Mouse (Mus musculus): ENCODE results near the gene Miip. TPM values are rescaled to one million over a fixed set of nuclear protein-coding genes. Genes with fewer than 3 reads are reported as not detected.
"Not testable (repeated sequence)": the region's sequence is repeated elsewhere in the genome, so short reads cannot be mapped to it uniquely, and the experiment has no call there.

The Miip gene
- polyA plus RNA-seq, 1 experiment = 48.8 TPM

GRCm38 (mm10) chr4:147867563-147868449 lies 810 bp downstream of the Miip start:
- TF ChIP-seq POLR2A (IDR thresholded peaks at IDR 0.05; ENCODE audit: insufficient read depth, low read length) (peak; percentile 44), CTCF (IDR thresholded peaks at IDR 0.05; ENCODE audit: low read depth, low read length) (no peak), EP300 (IDR thresholded peaks at IDR 0.05; ENCODE audit: insufficient read depth, low read depth, low read length) (no peak)
- Histone ChIP-seq H3K9me3 (replicated peaks; ENCODE audit: control insufficient read depth, insufficient read depth, low read length, poor library complexity, severe bottlenecking) (no peaks in the 10 kb centered on the region), H3K27ac (ENCODE audit: insufficient read depth, low read length) (no peak overlapping the region), H3K36me3 (ENCODE audit: control insufficient read depth, insufficient read depth, low read length, poor library complexity, severe bottlenecking) (peaks cover 21% of the 10 kb centered on the region), H3K4me1 (ENCODE audit: control insufficient read depth, insufficient read depth, low read length) (no peaks in the 10 kb centered on the region), H3K4me3 (ENCODE audit: low read depth, low read length) (peak overlapping the region; percentile 76), H3K9ac (ENCODE audit: low read depth, poor library complexity, severe bottlenecking) (peak overlapping the region; percentile 65), H3K27me3 (ENCODE audit: control insufficient read depth, insufficient read depth, low read length, poor library complexity, severe bottlenecking) (no peaks in the 10 kb centered on the region)

DNA sequence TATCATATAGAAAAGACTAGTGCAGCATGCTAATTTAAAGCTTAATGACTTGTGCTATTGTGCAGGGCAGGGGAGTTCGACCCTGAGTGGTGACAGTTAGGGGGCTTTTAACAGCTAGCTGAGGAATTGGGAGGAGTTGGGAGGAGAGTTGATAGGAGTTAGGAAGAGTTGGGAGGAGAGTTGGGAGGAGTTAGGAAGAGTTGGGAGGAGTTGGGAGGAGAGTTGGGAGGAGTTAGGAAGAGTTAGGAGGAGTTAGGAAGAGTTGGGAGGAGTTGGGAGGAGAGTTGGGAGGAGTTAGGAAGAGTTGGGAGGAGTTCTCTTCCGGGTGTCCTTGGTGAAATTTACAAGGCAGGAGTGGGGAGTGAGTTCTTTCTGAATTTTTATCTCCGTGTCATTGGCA lies 1.8 kb downstream of the Miip start:
- not testable (repeated sequence) for H3K4me3 ChIP-seq (ENCODE audit: low read depth, low read length); H3K9me3 ChIP-seq (replicated peaks; ENCODE audit: control insufficient read depth, insufficient read depth, low read length, poor library complexity, severe bottlenecking); H3K27ac ChIP-seq (ENCODE audit: insufficient read depth, low read length); H3K9ac ChIP-seq (ENCODE audit: low read depth, poor library complexity, severe bottlenecking); H3K4me1 ChIP-seq (ENCODE audit: control insufficient read depth, insufficient read depth, low read length); H3K27me3 ChIP-seq (ENCODE audit: control insufficient read depth, insufficient read depth, low read length, poor library complexity, severe bottlenecking)
- H3K36me3 ChIP-seq (ENCODE audit: control insufficient read depth, insufficient read depth, low read length, poor library complexity, severe bottlenecking) = peaks cover 30% of the 10 kb centered on the region

GRCm38 (mm10) chr4:147866056-147866455 lies 2.6 kb downstream of the Miip start:
- Histone ChIP-seq H3K36me3 (ENCODE audit: control insufficient read depth, insufficient read depth, low read length, poor library complexity, severe bottlenecking) (peaks cover 38% of the 10 kb centered on the region), H3K9ac (ENCODE audit: low read depth, poor library complexity, severe bottlenecking) (no peak overlapping the region)

DNA sequence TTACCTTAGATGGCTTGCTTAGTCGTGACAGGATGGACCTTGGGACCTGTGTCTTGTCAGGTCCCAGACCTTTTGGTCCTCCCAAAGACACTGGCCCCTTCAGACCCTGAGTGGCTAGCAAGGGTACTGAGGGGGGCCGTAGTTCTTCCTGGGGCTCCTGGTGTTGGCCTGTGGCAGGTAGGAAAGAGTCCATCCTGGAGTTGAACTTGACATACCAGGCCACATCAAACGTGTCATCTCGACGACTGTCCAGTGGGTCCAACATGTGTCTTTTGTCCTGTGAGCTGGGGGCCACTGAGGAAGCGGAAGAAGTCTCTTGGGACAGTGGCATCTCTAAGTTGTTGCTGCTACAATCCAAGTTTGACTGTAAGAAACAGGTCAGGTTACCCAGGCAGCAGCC lies 3.0 kb downstream of the Miip start:
- TF ChIP-seq CTCF (IDR thresholded peaks at IDR 0.05; ENCODE audit: low read depth, low read length) = no peak
- no peak overlapping the region for H3K9ac ChIP-seq (ENCODE audit: low read depth, poor library complexity, severe bottlenecking)
- H3K4me1 ChIP-seq (ENCODE audit: control insufficient read depth, insufficient read depth, low read length) = no peaks in the 10 kb centered on the region
- no peak overlapping the region for H3K27ac ChIP-seq (ENCODE audit: insufficient read depth, low read length)
- peaks cover 42% of the 10 kb centered on the region for H3K36me3 ChIP-seq (ENCODE audit: control insufficient read depth, insufficient read depth, low read length, poor library complexity, severe bottlenecking)
- H3K9me3 ChIP-seq (replicated peaks; ENCODE audit: control insufficient read depth, insufficient read depth, low read length, poor library complexity, severe bottlenecking) = no peaks in the 10 kb centered on the region
- H3K27me3 ChIP-seq (ENCODE audit: control insufficient read depth, insufficient read depth, low read length, poor library complexity, severe bottlenecking) = no peaks in the 10 kb centered on the region
- no peak overlapping the region for H3K4me3 ChIP-seq (ENCODE audit: low read depth, low read length)

More at GRCm38 (mm10) chr4:147866056-147866455, 2.6 kb downstream of the Miip start:
- Histone ChIP-seq H3K4me3 (ENCODE audit: low read depth, low read length) (no peak overlapping the region), H3K4me1 (ENCODE audit: control insufficient read depth, insufficient read depth, low read length) (no peaks in the 10 kb centered on the region), H3K27ac (ENCODE audit: insufficient read depth, low read length) (no peak overlapping the region), H3K27me3 (ENCODE audit: control insufficient read depth, insufficient read depth, low read length, poor library complexity, severe bottlenecking) (no peaks in the 10 kb centered on the region), H3K9me3 (replicated peaks; ENCODE audit: control insufficient read depth, insufficient read depth, low read length, poor library complexity, severe bottlenecking) (no peaks in the 10 kb centered on the region)
- TF ChIP-seq POLR2A (IDR thresholded peaks at IDR 0.05; ENCODE audit: insufficient read depth, low read length) (no peak), CTCF (IDR thresholded peaks at IDR 0.05; ENCODE audit: low read depth, low read length) (no peak), EP300 (IDR thresholded peaks at IDR 0.05; ENCODE audit: insufficient read depth, low read depth, low read length) (no peak)

GRCm38 (mm10) chr4:147862051-147862450 lies 6.6 kb downstream of the Miip start:
- Histone ChIP-seq H3K27me3 (ENCODE audit: control insufficient read depth, insufficient read depth, low read length, poor library complexity, severe bottlenecking) (no peaks in the 10 kb centered on the region), H3K36me3 (ENCODE audit: control insufficient read depth, insufficient read depth, low read length, poor library complexity, severe bottlenecking) (peaks cover 42% of the 10 kb centered on the region), H3K4me1 (ENCODE audit: control insufficient read depth, insufficient read depth, low read length) (peaks cover 2% of the 10 kb centered on the region), H3K9me3 (replicated peaks; ENCODE audit: control insufficient read depth, insufficient read depth, low read length, poor library complexity, severe bottlenecking) (no peaks in the 10 kb centered on the region), H3K4me3 (ENCODE audit: low read depth, low read length) (no peak overlapping the region), H3K27ac (ENCODE audit: insufficient read depth, low read length) (no peak overlapping the region), H3K9ac (ENCODE audit: low read depth, poor library complexity, severe bottlenecking) (no peak overlapping the region)
- no peak for TF ChIP-seq POLR2A (IDR thresholded peaks at IDR 0.05; ENCODE audit: insufficient read depth, low read length)
- TF ChIP-seq EP300 (IDR thresholded peaks at IDR 0.05; ENCODE audit: insufficient read depth, low read depth, low read length) = no peak
- TF ChIP-seq CTCF (IDR thresholded peaks at IDR 0.05; ENCODE audit: low read depth, low read length) = no peak

- no peak overlapping the region for H3K27ac ChIP-seq (ENCODE audit: insufficient read depth, low read length)
- H3K4me3 ChIP-seq (ENCODE audit: low read depth, low read length) = no peak overlapping the region
- H3K27me3 ChIP-seq (ENCODE audit: control insufficient read depth, insufficient read depth, low read length, poor library complexity, severe bottlenecking) = no peaks in the 10 kb centered on the region
- H3K9ac ChIP-seq (ENCODE audit: low read depth, poor library complexity, severe bottlenecking) = no peak overlapping the region
- no peaks in the 10 kb centered on the region for H3K9me3 ChIP-seq (replicated peaks; ENCODE audit: control insufficient read depth, insufficient read depth, low read length, poor library complexity, severe bottlenecking)
- no peak for TF ChIP-seq POLR2A (IDR thresholded peaks at IDR 0.05; ENCODE audit: insufficient read depth, low read length)
- no peaks in the 10 kb centered on the region for H3K36me3 ChIP-seq (ENCODE audit: control insufficient read depth, insufficient read depth, low read length, poor library complexity, severe bottlenecking)
- no peaks in the 10 kb centered on the region for H3K4me1 ChIP-seq (ENCODE audit: control insufficient read depth, insufficient read depth, low read length)
These were observed 17.8 kb downstream of the Miip start for GRCm38 (mm10) chr4:147850776-147851175.

Data from ES-Bruce4 (cell line).